Mouse (Mus musculus) brain, embryonic 14.5 days (tissue): ENCODE results near the gene Sdf4. TPM values are rescaled to one million over a fixed set of nuclear protein-coding genes. Genes with fewer than 3 reads are reported as not detected.

Experiments
- DNase-seq: peaks from one replicate; pipeline ENCODE4 v3.0.0-alpha.2; 2011; ENCODE audit warnings: low read depth
- CTCF ChIP-seq: fragments of 200-500 bp; IDR thresholded peaks from 2 replicates; pipeline ENCODE4 v1.5.1; 2012; ENCODE audit warnings: inconsistent platforms, mild to moderate bottlenecking, moderate library complexity, borderline replicate concordance; ENCODE audit not compliant: insufficient read depth, insufficient read length; ENCODE audit errors: extremely low read depth
- POLR2A ChIP-seq: fragments of 200-500 bp; IDR thresholded peaks from 2 replicates; pipeline ENCODE4 v1.6.1; 2012; ENCODE audit warnings: mild to moderate bottlenecking, inconsistent platforms, borderline replicate concordance; ENCODE audit not compliant: poor library complexity, insufficient read depth, insufficient read length, severe bottlenecking; ENCODE audit errors: extremely low read depth
- polyA plus RNA-seq: library from polyadenylated mRNA; depleted of rRNA; stranded (reverse); fragments of >200 nt; gene quantifications from 2 replicates; pipeline ENCODE4 v1.2.3, GENCODE M21; 2012; rRNA removed

Sdf4 gene
- polyA plus RNA-seq, result 36.8 and 61.3 TPM in 2 replicates

- peak; percentile 74 for TF ChIP-seq CTCF
- TF ChIP-seq POLR2A, result peak; percentile 85
- peak; percentile 98 for DNase-seq
These were observed at the start of gene Sdf4, which contains the start of gene B3galt6 for GRCm38 (mm10) chr4:155992241-155992905. Gene Sdf4, plus strand, starts transcription at chr4:155992872. Gene B3galt6, minus strand, starts transcription at chr4:155992649.

GRCm38 (mm10) chr4:155943049-155943452, 49.6 kb upstream of the Sdf4 start:
- TF ChIP-seq CTCF (no peak), POLR2A (no peak)
- DNase-seq, result no peak

- peak; percentile 99 for DNase-seq
- TF ChIP-seq POLR2A, result peak; percentile 97
- TF ChIP-seq CTCF, result no peak
These were observed 49.0 kb upstream of the Sdf4 start, which contains the start of gene Ube2j2 for GRCm38 (mm10) chr4:155943534-155944249. Gene Ube2j2, plus strand, starts transcription at chr4:155943831.

GRCm38 (mm10) chr4:155944271-155944670, 48.4 kb upstream of the Sdf4 start:
- DNase-seq, result peak; percentile 9
- TF ChIP-seq CTCF (no peak), POLR2A (no peak)

DNA sequence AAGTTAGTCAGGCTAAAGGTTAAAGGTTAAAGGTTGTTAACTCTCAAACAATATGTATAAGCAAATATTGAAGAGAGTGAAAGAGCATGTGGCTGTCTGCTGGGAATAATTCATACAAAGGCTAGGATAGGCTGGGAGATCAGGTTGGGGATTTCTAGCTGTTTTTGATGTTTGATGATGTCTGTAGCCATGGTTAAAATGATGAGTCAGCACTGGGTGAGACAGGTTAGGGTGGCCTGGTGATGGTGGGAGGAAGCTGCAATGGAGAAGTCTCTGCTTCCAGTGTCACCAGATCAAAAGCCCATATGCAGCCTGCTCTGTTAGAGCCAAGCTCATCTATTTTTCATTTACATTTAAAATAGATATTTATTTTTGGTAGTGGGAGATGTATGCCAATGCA, 45.6 kb upstream of the Sdf4 start:
- TF ChIP-seq CTCF (no peak), POLR2A (no peak)
- DNase-seq, result no peak

- DNase-seq, result no peak
- no peak for TF ChIP-seq CTCF
These were observed 37.2 kb upstream of the Sdf4 start for GRCm38 (mm10) chr4:155955491-155955890.

- no peak for TF ChIP-seq POLR2A
- TF ChIP-seq CTCF, result peak; percentile 92
- peak; percentile 92 for DNase-seq
These were observed 33.4 kb upstream of the Sdf4 start for GRCm38 (mm10) chr4:155959275-155959674.

DNA sequence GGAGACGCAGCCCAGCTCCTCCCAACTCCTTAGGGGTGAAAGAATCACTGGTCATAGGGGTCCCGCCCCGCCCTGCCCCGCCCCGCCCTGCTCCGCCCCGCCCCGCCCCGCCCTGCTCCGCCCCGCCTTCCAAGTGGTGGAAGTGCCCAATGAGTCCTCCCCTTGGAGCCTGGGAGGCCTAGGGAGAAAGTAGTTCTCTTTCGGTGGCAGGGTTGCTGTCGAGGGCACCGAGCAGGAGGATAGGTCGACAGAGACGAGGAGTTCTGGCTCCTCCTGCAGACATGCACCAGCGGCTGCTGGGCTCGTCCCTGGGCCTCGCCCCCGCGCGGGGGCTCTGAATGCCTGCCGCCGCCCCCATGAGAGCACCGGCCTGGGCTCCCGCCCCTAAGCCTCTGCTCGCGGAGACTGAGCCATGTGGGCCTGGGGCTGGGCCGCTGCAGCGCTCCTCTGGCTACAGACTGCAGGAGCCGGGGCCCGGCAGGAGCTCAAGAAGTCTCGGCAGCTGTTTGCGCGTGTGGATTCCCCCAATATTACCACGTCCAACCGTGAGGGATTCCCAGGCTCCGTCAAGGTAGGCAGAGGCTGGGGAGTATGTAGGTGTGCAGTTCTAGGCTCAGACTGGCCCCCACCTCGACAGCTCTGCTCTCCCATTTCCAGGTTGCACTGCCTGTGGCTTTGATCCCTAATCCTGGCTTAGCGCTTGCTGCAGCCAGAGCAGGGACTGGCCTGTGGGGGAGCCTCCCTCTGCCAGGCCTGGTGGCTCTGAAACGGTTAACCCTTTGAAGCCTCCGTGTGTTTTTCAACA, 30.3 kb upstream of the Sdf4 start, which contains the start of gene C1qtnf12:
C1qtnf12 (plus strand) TSS at position 152 of the 805 bp plus-strand sequence.
- TF ChIP-seq POLR2A (no peak), CTCF (no peak)

DNA sequence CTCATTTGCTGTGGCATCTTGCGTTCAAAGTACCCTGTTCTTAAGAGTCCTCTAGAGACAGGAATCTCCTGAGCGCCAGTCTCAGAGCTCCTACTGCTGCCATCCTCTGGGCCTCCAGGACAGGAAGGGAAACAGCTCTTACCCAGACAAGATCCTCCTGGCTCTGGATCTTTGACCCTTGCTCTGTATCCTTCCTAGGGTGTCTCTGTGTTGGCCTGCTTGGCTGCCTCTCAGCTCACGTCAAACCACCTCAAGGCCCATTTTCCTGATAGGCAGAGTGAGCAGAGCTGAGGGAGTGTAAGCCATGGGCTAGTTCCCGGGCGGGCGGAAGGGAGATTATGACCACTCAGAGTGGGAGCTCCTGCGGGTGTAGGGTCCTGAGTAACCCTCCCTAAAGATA, 29.6 kb upstream of the Sdf4 start:
- no peak for DNase-seq
- TF ChIP-seq CTCF, result no peak
- no peak for TF ChIP-seq POLR2A

More for the DNA sequence above, 30.3 kb upstream of the Sdf4 start, which contains the start of gene C1qtnf12:
- DNase-seq, result peak; percentile 38

DNA sequence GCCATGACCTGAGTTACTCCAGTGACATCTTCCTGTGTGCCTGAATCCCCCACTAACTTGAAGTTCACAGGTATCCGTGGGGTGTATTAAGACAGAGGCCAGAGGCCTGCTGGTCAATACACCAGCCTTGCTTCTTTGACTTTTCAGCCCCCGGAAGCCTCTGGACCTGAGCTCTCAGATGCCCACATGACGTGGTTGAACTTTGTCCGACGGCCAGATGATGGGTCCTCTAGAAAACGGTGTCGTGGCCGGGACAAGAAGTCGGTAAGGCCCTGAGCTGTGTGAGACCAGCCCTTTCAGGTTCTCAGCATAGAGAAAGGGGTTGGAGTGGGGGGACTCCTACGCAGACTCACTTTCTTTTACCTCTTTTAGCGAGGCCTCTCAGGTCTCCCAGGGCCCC, 28.3 kb upstream of the Sdf4 start:
- no peak for TF ChIP-seq POLR2A
- no peak for TF ChIP-seq CTCF
- DNase-seq, result no peak

DNA sequence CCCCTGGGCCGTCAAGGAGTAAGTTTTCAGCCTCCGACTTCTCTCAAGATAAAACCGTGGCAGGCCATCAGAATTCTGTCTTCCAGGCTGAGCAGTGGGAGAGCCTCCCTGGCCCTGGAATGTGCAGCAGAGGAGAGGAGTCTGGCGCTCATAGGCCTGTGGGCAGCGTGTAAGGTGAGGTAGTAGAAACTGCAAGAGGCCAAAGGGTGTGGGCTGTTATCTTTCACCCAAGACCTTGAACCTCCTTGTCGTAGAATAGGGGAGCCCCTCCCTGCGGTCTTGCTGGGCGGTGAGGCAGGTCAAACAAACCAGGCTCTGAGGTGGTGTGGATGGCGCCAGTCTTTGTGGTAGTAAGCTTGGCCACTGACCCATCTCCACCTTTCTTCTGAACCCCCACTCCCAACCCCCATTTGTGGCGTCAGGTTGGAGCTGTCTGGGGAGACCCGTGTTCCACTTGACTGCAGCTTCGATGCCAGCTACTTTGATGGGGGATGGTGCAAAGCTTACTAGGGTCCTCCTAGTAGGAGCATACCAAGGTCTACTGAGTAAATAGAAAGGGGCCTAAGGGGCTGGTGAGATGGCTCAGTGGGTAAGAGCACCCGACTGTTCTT, 23.5 kb upstream of the Sdf4 start:
- TF ChIP-seq CTCF (no peak), POLR2A (no peak)
- no peak for DNase-seq

DNA sequence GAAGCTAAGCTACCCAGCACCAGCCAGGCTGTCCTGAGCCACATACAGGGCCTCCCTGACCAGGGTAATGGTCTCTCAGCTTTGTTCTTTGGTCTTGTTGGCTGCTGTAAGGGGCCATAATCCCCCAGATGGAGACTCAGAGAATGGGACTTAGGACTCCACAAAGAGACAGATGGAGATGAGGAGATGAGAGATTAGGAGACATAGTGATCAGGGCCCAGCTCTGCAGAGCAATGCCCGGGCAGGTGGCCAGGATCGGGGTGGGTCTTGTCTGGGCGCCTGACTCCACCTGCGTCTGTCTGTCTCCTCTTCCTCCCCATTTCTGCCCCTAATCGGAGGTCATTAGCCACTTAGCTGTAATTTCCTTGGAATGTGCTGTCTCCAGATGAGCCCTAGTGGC, 22.4 kb upstream of the Sdf4 start:
- DNase-seq, result no peak
- TF ChIP-seq CTCF (no peak), POLR2A (no peak)
